Mouse (Mus musculus): Measurements from ENCODE around the gene S100a14. TPM values are rescaled to one million over a fixed set of nuclear protein-coding genes. Genes with fewer than 3 reads are reported as not detected.

The S100a14 gene
- polyA plus RNA-seq, 1 experiment from 2014 or later: not detected

DNA sequence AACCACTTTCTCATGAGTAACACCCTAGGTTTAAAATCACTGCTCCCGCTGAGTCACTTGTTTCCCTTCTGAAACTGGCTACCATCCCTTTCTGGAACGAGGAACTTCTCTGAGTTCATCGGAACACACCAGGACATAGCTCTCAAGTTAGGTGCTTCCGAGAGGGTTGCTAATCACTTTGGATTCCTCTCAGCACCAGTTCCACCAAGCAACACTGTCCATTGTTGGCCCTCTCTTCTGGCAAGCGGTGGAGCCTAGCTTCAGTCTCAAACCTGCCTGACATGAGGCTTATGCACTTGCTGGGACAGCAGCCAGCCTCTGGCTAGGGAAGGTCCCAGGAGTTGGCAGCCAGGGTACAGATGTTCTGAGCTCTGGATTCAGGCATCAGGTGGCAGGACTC, 48.0 kb downstream of the S100a14 start:
- DNase-seq (ENCODE audit: low spot score): no peak
- WGBS: 82% methylated on average over 5 of the region's 5 CpGs

DNA sequence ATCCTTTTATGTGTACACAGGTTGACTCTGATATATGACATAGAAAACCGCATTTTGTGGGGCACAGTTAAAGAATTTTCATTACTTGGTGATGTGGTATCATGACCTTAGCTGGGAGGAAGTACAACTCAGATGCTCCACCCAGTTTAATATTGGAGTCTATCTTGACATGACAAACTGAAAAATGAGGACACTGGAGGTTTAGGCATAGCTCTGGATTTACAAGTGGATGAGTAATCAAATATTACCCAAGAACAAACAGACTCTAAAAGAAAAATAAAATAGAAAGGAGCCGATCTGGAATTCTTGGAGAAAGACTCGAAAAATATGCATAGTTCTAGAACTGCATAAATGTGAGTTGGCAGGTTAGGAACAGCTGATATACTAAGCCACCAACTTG, 48.7 kb downstream of the S100a14 start:
- Histone ChIP-seq H3K27me3 (replicated peaks; ENCODE audit: control insufficient read depth, insufficient read depth, low read length) (no peaks in the 10 kb centered on the region), H3K4me1 (ENCODE audit: control insufficient read depth, insufficient read depth, low read length) (no peaks in the 10 kb centered on the region), H3K27ac (ENCODE audit: low read depth, low read length) (no peak overlapping the region), H3K9me3 (replicated peaks; ENCODE audit: control insufficient read depth, low read length) (no peaks in the 10 kb centered on the region), H3K9ac (ENCODE audit: low read length) (no peak overlapping the region), H3K4me3 (ENCODE audit: low read depth, low read length) (no peak overlapping the region), H3K4me2 (ENCODE audit: low read length) (no peak overlapping the region), H3K36me3 (ENCODE audit: control insufficient read depth, insufficient read depth, low read length) (no peaks in the 10 kb centered on the region)
- ATAC-seq: no peak
- WGBS: 88% methylated on average over 3 of the region's 3 CpGs
- no peak for DNase-seq (ENCODE audit: low spot score)

More for the DNA sequence above, 48.0 kb downstream of the S100a14 start:
- Histone ChIP-seq H3K4me3 (ENCODE audit: low read depth, low read length) (no peak overlapping the region), H3K27ac (ENCODE audit: low read depth, low read length) (no peak overlapping the region), H3K4me2 (ENCODE audit: low read length) (no peak overlapping the region), H3K9ac (ENCODE audit: low read length) (no peak overlapping the region), H3K36me3 (ENCODE audit: control insufficient read depth, insufficient read depth, low read length) (no peaks in the 10 kb centered on the region), H3K4me1 (ENCODE audit: control insufficient read depth, insufficient read depth, low read length) (no peaks in the 10 kb centered on the region), H3K27me3 (replicated peaks; ENCODE audit: control insufficient read depth, insufficient read depth, low read length) (no peaks in the 10 kb centered on the region), H3K9me3 (replicated peaks; ENCODE audit: control insufficient read depth, low read length) (no peaks in the 10 kb centered on the region)
- ATAC-seq: no peak

DNA sequence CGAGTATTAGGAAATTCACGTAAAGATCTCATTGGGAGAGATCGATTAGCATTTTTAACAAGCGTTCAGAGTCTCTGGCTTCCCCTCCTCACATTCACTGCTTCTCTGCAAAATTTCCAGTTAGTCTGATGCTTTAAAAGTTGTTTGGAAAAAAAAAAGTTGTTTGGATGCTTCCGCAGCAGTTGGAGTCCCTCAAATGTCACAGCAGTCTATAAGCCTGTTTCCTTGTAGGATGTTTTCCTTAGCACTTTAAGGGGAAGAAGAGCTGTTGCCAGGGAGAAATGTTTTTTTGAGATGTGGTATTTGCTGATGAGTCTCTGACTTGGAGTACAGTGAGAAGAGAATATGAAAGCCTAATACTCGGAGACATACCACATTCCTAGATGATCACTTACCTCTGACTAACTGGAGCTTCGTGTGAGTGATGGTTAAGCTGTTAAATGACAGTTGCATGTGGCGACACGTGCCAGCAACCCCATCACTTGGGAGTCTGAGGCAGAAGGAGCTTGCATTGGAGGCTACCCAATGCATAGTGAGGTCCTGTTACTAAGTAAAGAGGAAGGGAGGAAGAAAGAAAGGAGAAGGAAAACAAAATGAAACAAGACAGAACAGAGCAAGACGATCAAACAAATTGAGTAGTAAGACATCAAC, 49.8 kb downstream of the S100a14 start:
- ATAC-seq (no peak), DNase-seq (ENCODE audit: low spot score) (no peak)
- Histone ChIP-seq H3K4me2 (ENCODE audit: low read length) (no peak overlapping the region), H3K9me3 (replicated peaks; ENCODE audit: control insufficient read depth, low read length) (no peaks in the 10 kb centered on the region), H3K27me3 (replicated peaks; ENCODE audit: control insufficient read depth, insufficient read depth, low read length) (no peaks in the 10 kb centered on the region), H3K9ac (ENCODE audit: low read length) (no peak overlapping the region), H3K4me3 (ENCODE audit: low read depth, low read length) (no peak overlapping the region), H3K27ac (ENCODE audit: low read depth, low read length) (no peak overlapping the region), H3K4me1 (ENCODE audit: control insufficient read depth, insufficient read depth, low read length) (no peaks in the 10 kb centered on the region), H3K36me3 (ENCODE audit: control insufficient read depth, insufficient read depth, low read length) (no peaks in the 10 kb centered on the region)
- 75% methylated on average over 10 of the region's 10 CpGs for WGBS

Other genes starting within 250 kb of the S100a14 start
- gene Gatad2b, start 233.7 kb upstream of the S100a14 start, polyA plus RNA-seq (2014; fragmentation: Nextera tagmentation; extraction: Ambion mirVana): 14.4 and 15.7 TPM in 2 replicates
- 11.9 and 13.4 TPM in 2 replicates for gene Slc27a3, start 136.9 kb upstream of the S100a14 start, polyA plus RNA-seq (2014; fragmentation: Nextera tagmentation; extraction: Ambion mirVana)
- 20.7 and 25.3 TPM in 2 replicates for gene Ints3, start 93.2 kb upstream of the S100a14 start, polyA plus RNA-seq (2014; fragmentation: Nextera tagmentation; extraction: Ambion mirVana)
- gene Npr1, start 61.0 kb upstream of the S100a14 start, polyA plus RNA-seq (2014; fragmentation: Nextera tagmentation; extraction: Ambion mirVana): 2.5 and 3.4 TPM in 2 replicates
- gene Ilf2, start 50.7 kb upstream of the S100a14 start, polyA plus RNA-seq (2014; fragmentation: Nextera tagmentation; extraction: Ambion mirVana): 266 and 312 TPM in 2 replicates
- 76.7 and 77.3 TPM in 2 replicates for gene Snapin, start 35.8 kb upstream of the S100a14 start, polyA plus RNA-seq (2014; fragmentation: Nextera tagmentation; extraction: Ambion mirVana)
- 137 and 141 TPM in 2 replicates for gene Chtop, start 17.4 kb upstream of the S100a14 start, polyA plus RNA-seq (2014; fragmentation: Nextera tagmentation; extraction: Ambion mirVana)
- 12.5 and 13.1 TPM in 2 replicates for gene S100a1, start 12.5 kb upstream of the S100a14 start, polyA plus RNA-seq (2014; fragmentation: Nextera tagmentation; extraction: Ambion mirVana)
- 9.4 and 11.1 TPM in 2 replicates for gene S100a13, start 12.4 kb upstream of the S100a14 start, polyA plus RNA-seq (2014; fragmentation: Nextera tagmentation; extraction: Ambion mirVana)
- gene S100a16, start 10.4 kb downstream of the S100a14 start, polyA plus RNA-seq (2014; fragmentation: Nextera tagmentation; extraction: Ambion mirVana): 40.6 and 43.2 TPM in 2 replicates
- not detected in 2 replicates for gene S100a3, start 33.7 kb downstream of the S100a14 start, polyA plus RNA-seq (2014; fragmentation: Nextera tagmentation; extraction: Ambion mirVana)
- gene S100a2, start 63.4 kb downstream of the S100a14 start, polyA plus RNA-seq (2014; fragmentation: Nextera tagmentation; extraction: Ambion mirVana): not detected in 2 replicates
- gene Gm42674, start 75.0 kb downstream of the S100a14 start, polyA plus RNA-seq (2014; fragmentation: Nextera tagmentation; extraction: Ambion mirVana): not detected in 2 replicates
- 1.3 and 1.9 TPM in 2 replicates for gene S100a4, start 76.9 kb downstream of the S100a14 start, polyA plus RNA-seq (2014; fragmentation: Nextera tagmentation; extraction: Ambion mirVana)
- gene S100a5, start 81.7 kb downstream of the S100a14 start, polyA plus RNA-seq (2014; fragmentation: Nextera tagmentation; extraction: Ambion mirVana): not detected in 2 replicates
- gene S100a6, start 86.0 kb downstream of the S100a14 start, polyA plus RNA-seq (2014; fragmentation: Nextera tagmentation; extraction: Ambion mirVana): 19.6 and 22.8 TPM in 2 replicates
- gene S100a7a, start 127.2 kb downstream of the S100a14 start, polyA plus RNA-seq (2014; fragmentation: Nextera tagmentation; extraction: Ambion mirVana): not detected in 2 replicates
- gene S100a8, start 142.1 kb downstream of the S100a14 start, polyA plus RNA-seq (2014; fragmentation: Nextera tagmentation; extraction: Ambion mirVana): 1.5 and 3.3 TPM in 2 replicates
- 2.0 and 3.1 TPM in 2 replicates for gene S100a9, start 168.9 kb downstream of the S100a14 start, polyA plus RNA-seq (2014; fragmentation: Nextera tagmentation; extraction: Ambion mirVana)
- gene Pglyrp4, start 200.1 kb downstream of the S100a14 start, polyA plus RNA-seq (2014; fragmentation: Nextera tagmentation; extraction: Ambion mirVana): not detected in 2 replicates

Data from forebrain, embryonic 14.5 days (tissue).